Mouse (Mus musculus) hindbrain, embryonic 15.5 days (tissue): ENCODE measurements around the gene Farp1. TPM values are rescaled to one million over a fixed set of nuclear protein-coding genes. Genes with fewer than 3 reads are reported as not detected.
A peak's percentile ranks its signal among the peaks of the same experiment; 100 is the strongest.

Source experiments
- ATAC-seq: fragments of 200-750 bp; cut with Nextera tagmentation; 2 replicates; pipeline ENCODE4 v1.8.0; 2017; ENCODE audit warnings: low read depth, moderate number of reproducible peaks, moderate TSS enrichment; ENCODE audit not compliant: low FRiP score
- H3K27ac ChIP-seq: fragments of 300-500 bp; sonication (generic); replicated peaks from 2 replicates; pipeline ENCODE4 v1.5.1; 2015; ENCODE audit warnings: mild to moderate bottlenecking, inconsistent platforms
- H3K27me3 ChIP-seq: fragments of 300-500 bp; sonication (generic); 2 replicates; pipeline ENCODE4 v1.6.1; 2015; ENCODE audit warnings: control low read depth, inconsistent platforms
- H3K36me3 ChIP-seq: fragments of 300-500 bp; sonication (generic); 2 replicates; pipeline ENCODE4 v1.6.1; 2015; ENCODE audit warnings: control low read depth, inconsistent platforms
- H3K4me1 ChIP-seq: fragments of 300-500 bp; sonication (generic); replicated peaks from 2 replicates; pipeline ENCODE4 v1.6.1; 2015; ENCODE audit warnings: control low read depth, inconsistent platforms
- H3K4me2 ChIP-seq: fragments of 300-500 bp; sonication (generic); 2 replicates; pipeline ENCODE4 v1.6.1; 2015; ENCODE audit warnings: moderate library complexity, mild to moderate bottlenecking, inconsistent platforms
- H3K4me3 ChIP-seq: fragments of 300-500 bp; sonication (generic); 2 replicates; pipeline ENCODE4 v1.5.1; 2015; ENCODE audit warnings: mild to moderate bottlenecking, inconsistent platforms
- H3K9ac ChIP-seq: fragments of 300-500 bp; sonication (generic); 2 replicates; pipeline ENCODE4 v1.6.1; 2015; ENCODE audit warnings: inconsistent platforms
- H3K9me3 ChIP-seq: fragments of 300-500 bp; sonication (generic); 2 replicates; pipeline ENCODE4 v1.6.1; 2016; ENCODE audit warnings: control low read depth, inconsistent platforms
- WGBS: fragments of 180-500 bp; shearing (Covaris S2); methylation state at CpG from one replicate; pipeline ENCODE4 v1.1.7; 2015; 5-methylcytosine and 5-hydroxymethylcytosine counted together
- polyA plus RNA-seq: library from polyadenylated mRNA; unstranded; fragments of >200 nt; fragmentation: Nextera tagmentation; extraction: Ambion mirVana; gene quantifications from 2 replicates; pipeline ENCODE4 v1.2.1, GENCODE M21; 2015

The Farp1 gene
- polyA plus RNA-seq, 1 experiment from 2014 or later: 38.1 TPM

GRCm38 (mm10) chr14:121152771-121153170 is 117.8 kb downstream of the Farp1 start:
- Histone ChIP-seq H3K27me3 (no peaks in the 10 kb centered on the region), H3K4me1 (peaks cover 48% of the 10 kb centered on the region), H3K4me2 (no peak overlapping the region), H3K27ac (peak overlapping the region; percentile 57), H3K36me3 (no peaks in the 10 kb centered on the region), H3K4me3 (no peak overlapping the region), H3K9ac (no peak overlapping the region), H3K9me3 (no peaks in the 10 kb centered on the region)
- no peak for ATAC-seq
- WGBS: 61% methylated on average over 6 of the region's 6 CpGs

- peak; percentile 32; the same call in 1 of the 2 replicates for ATAC-seq
- 21% methylated on average over 7 of the region's 7 CpGs for WGBS
- H3K9ac ChIP-seq: no peak overlapping the region
- no peaks in the 10 kb centered on the region for H3K27me3 ChIP-seq
- no peak overlapping the region for H3K4me3 ChIP-seq
- peak overlapping the region; percentile 57 for H3K27ac ChIP-seq
- no peaks in the 10 kb centered on the region for H3K9me3 ChIP-seq
- no peaks in the 10 kb centered on the region for H3K36me3 ChIP-seq
- peaks cover 43% of the 10 kb centered on the region for H3K4me1 ChIP-seq
- no peak overlapping the region for H3K4me2 ChIP-seq
These were observed 118.3 kb downstream of the Farp1 start for GRCm38 (mm10) chr14:121153260-121153659.

GRCm38 (mm10) chr14:121155173-121155572 is 120.2 kb downstream of the Farp1 start:
- Histone ChIP-seq H3K4me2 (no peak overlapping the region), H3K9ac (no peak overlapping the region), H3K4me3 (no peak overlapping the region), H3K36me3 (no peaks in the 10 kb centered on the region), H3K9me3 (no peaks in the 10 kb centered on the region), H3K27me3 (no peaks in the 10 kb centered on the region), H3K4me1 (peaks cover 33% of the 10 kb centered on the region), H3K27ac (no peak overlapping the region)
- 73% methylated on average over 4 of the region's 4 CpGs for WGBS
- ATAC-seq: no peak

- WGBS: 76% methylated on average over 2 of the region's 2 CpGs
- H3K27ac ChIP-seq: no peak overlapping the region
- ATAC-seq: no peak
- H3K4me1 ChIP-seq: 0 out of 2 replicates have a peak, but pooled peaks cover 2% of the 10 kb centered on the region
- H3K4me3 ChIP-seq: no peak overlapping the region
- H3K9ac ChIP-seq: no peak overlapping the region
- no peak overlapping the region for H3K4me2 ChIP-seq
- no peaks in the 10 kb centered on the region for H3K27me3 ChIP-seq
- no peaks in the 10 kb centered on the region for H3K9me3 ChIP-seq
- no peaks in the 10 kb centered on the region for H3K36me3 ChIP-seq
These were observed 123.6 kb downstream of the Farp1 start for GRCm38 (mm10) chr14:121158616-121159015.

- no peak for ATAC-seq
- no peak overlapping the region for H3K4me2 ChIP-seq
- 78% methylated on average over 2 of the region's 2 CpGs for WGBS
- H3K9ac ChIP-seq: no peak overlapping the region
- no peaks in the 10 kb centered on the region for H3K9me3 ChIP-seq
- no peaks in the 10 kb centered on the region for H3K27me3 ChIP-seq
- peaks cover 15% of the 10 kb centered on the region; the same call in 1 of the 2 replicates for H3K4me1 ChIP-seq
- no peak overlapping the region for H3K4me3 ChIP-seq
- no peak overlapping the region for H3K27ac ChIP-seq
- no peaks in the 10 kb centered on the region for H3K36me3 ChIP-seq
These were observed 127.8 kb downstream of the Farp1 start for GRCm38 (mm10) chr14:121162822-121163221.

GRCm38 (mm10) chr14:121164866-121165265 is 129.9 kb downstream of the Farp1 start:
- H3K27ac ChIP-seq: peak overlapping the region; percentile 33
- ATAC-seq: no peak

GRCm38 (mm10) chr14:121165408-121166037 is 130.5 kb downstream of the Farp1 start:
- no peaks in the 10 kb centered on the region for H3K27me3 ChIP-seq
- no peaks in the 10 kb centered on the region for H3K36me3 ChIP-seq
- no peak overlapping the region for H3K9ac ChIP-seq
- no peaks in the 10 kb centered on the region for H3K9me3 ChIP-seq
- H3K4me2 ChIP-seq: no peak overlapping the region
- WGBS: 58% methylated on average over 6 of the region's 6 CpGs
- H3K27ac ChIP-seq: peak overlapping the region; percentile 43
- H3K4me3 ChIP-seq: no peak overlapping the region
- H3K4me1 ChIP-seq: peaks cover 15% of the 10 kb centered on the region; the same call in 1 of the 2 replicates
- peak; percentile 29; the same call in 1 of the 2 replicates for ATAC-seq

More at GRCm38 (mm10) chr14:121164866-121165265, 129.9 kb downstream of the Farp1 start:
- Histone ChIP-seq H3K4me1 (peaks cover 15% of the 10 kb centered on the region; the same call in 1 of the 2 replicates), H3K36me3 (no peaks in the 10 kb centered on the region), H3K9ac (no peak overlapping the region), H3K4me2 (no peak overlapping the region), H3K4me3 (no peak overlapping the region), H3K9me3 (no peaks in the 10 kb centered on the region), H3K27me3 (no peaks in the 10 kb centered on the region)
- WGBS: 86% methylated on average over 1 of the region's 1 CpGs

GRCm38 (mm10) chr14:121166038-121166436 is 131.0 kb downstream of the Farp1 start:
- H3K9me3 ChIP-seq: no peaks in the 10 kb centered on the region
- no peak overlapping the region for H3K4me3 ChIP-seq
- no peak overlapping the region for H3K9ac ChIP-seq
- peak overlapping the region; percentile 43; the same call in 1 of the 2 replicates for H3K27ac ChIP-seq
- no peaks in the 10 kb centered on the region for H3K27me3 ChIP-seq
- 82% methylated on average over 7 of the region's 7 CpGs for WGBS
- no peak overlapping the region for H3K4me2 ChIP-seq
- H3K4me1 ChIP-seq: peaks cover 15% of the 10 kb centered on the region; the same call in 1 of the 2 replicates
- 0 out of 2 replicates have a peak, but pooled peaks have one; percentile 6 for ATAC-seq
- H3K36me3 ChIP-seq: no peaks in the 10 kb centered on the region

GRCm38 (mm10) chr14:121168716-121169115 is 133.7 kb downstream of the Farp1 start:
- H3K36me3 ChIP-seq: no peaks in the 10 kb centered on the region
- no peaks in the 10 kb centered on the region for H3K9me3 ChIP-seq
- H3K4me2 ChIP-seq: no peak overlapping the region
- ATAC-seq: no peak
- no peak overlapping the region for H3K27ac ChIP-seq
- H3K27me3 ChIP-seq: no peaks in the 10 kb centered on the region
- H3K4me3 ChIP-seq: no peak overlapping the region
- no peak overlapping the region for H3K9ac ChIP-seq
- 77% methylated on average over 3 of the region's 3 CpGs for WGBS
- peaks cover 40% of the 10 kb centered on the region for H3K4me1 ChIP-seq

GRCm38 (mm10) chr14:121170321-121170720 is 135.3 kb downstream of the Farp1 start:
- Histone ChIP-seq H3K27me3 (no peaks in the 10 kb centered on the region), H3K4me2 (no peak overlapping the region), H3K9me3 (no peaks in the 10 kb centered on the region), H3K4me3 (no peak overlapping the region), H3K36me3 (no peaks in the 10 kb centered on the region), H3K27ac (no peak overlapping the region), H3K9ac (no peak overlapping the region), H3K4me1 (peaks cover 35% of the 10 kb centered on the region)
- 85% methylated on average over 9 of the region's 9 CpGs for WGBS
- ATAC-seq: no peak

GRCm38 (mm10) chr14:121172065-121173036 is 137.4 kb downstream of the Farp1 start:
- no peaks in the 10 kb centered on the region for H3K9me3 ChIP-seq
- 23% methylated on average over 19 of the region's 19 CpGs for WGBS
- no peaks in the 10 kb centered on the region for H3K36me3 ChIP-seq
- H3K27me3 ChIP-seq: no peaks in the 10 kb centered on the region
- H3K4me3 ChIP-seq: 0 out of 2 replicates have a peak overlapping the region, but pooled peaks have one; percentile 21
- H3K4me1 ChIP-seq: peaks cover 26% of the 10 kb centered on the region
- peak; percentile 46 for ATAC-seq
- H3K9ac ChIP-seq: 0 out of 2 replicates have a peak overlapping the region, but pooled peaks have one; percentile 12
- peak overlapping the region; percentile 47 for H3K4me2 ChIP-seq
- H3K27ac ChIP-seq: peak overlapping the region; percentile 80

- no peak for ATAC-seq
- Histone ChIP-seq H3K36me3 (no peaks in the 10 kb centered on the region), H3K9ac (no peak overlapping the region), H3K27ac (no peak overlapping the region), H3K4me1 (peaks cover 32% of the 10 kb centered on the region), H3K4me3 (no peak overlapping the region), H3K4me2 (no peak overlapping the region), H3K9me3 (no peaks in the 10 kb centered on the region), H3K27me3 (no peaks in the 10 kb centered on the region)
- WGBS: 85% methylated on average over 9 of the region's 9 CpGs
These were observed 140.4 kb downstream of the Farp1 start for GRCm38 (mm10) chr14:121175385-121175784.
